Mouse (Mus musculus) stomach, embryonic 16.5 days (tissue): ENCODE data around the gene Nme6. TPM values are rescaled to one million over a fixed set of nuclear protein-coding genes. Genes with fewer than 3 reads are reported as not detected.
A peak's percentile ranks its signal among the peaks of the same experiment; 100 is the strongest.

Experiments
- ATAC-seq: fragments of 200-750 bp; cut with Nextera tagmentation; 2 replicates; pipeline ENCODE4 v1.8.0; 2017; ENCODE audit warnings: moderate number of reproducible peaks, moderate TSS enrichment; ENCODE audit not compliant: insufficient read depth, low FRiP score
- H3K27ac ChIP-seq: fragments of 300-500 bp; sonication (generic); 2 replicates; pipeline ENCODE4 v1.5.1; 2014; ENCODE audit warnings: low read length
- H3K27me3 ChIP-seq: fragments of 300-500 bp; sonication (generic); 2 replicates; pipeline ENCODE4 v1.6.1; 2014; ENCODE audit warnings: low read length, control low read depth, mixed read lengths; ENCODE audit not compliant: control insufficient read depth, insufficient read depth
- H3K36me3 ChIP-seq: fragments of 300-500 bp; sonication (generic); 2 replicates; pipeline ENCODE4 v1.6.1; 2014; ENCODE audit warnings: low read length; ENCODE audit not compliant: control insufficient read depth, insufficient read depth
- H3K4me1 ChIP-seq: fragments of 300-500 bp; sonication (generic); 2 replicates; pipeline ENCODE4 v1.6.1; 2014; ENCODE audit warnings: low read length, control low read depth, mixed read lengths; ENCODE audit not compliant: control insufficient read depth, insufficient read depth
- H3K4me2 ChIP-seq: fragments of 300-500 bp; sonication (generic); 2 replicates; pipeline ENCODE4 v1.6.1; 2014; ENCODE audit warnings: low read depth, low read length, mixed read lengths
- H3K4me3 ChIP-seq: fragments of 300-500 bp; sonication (generic); replicated peaks from 2 replicates; pipeline ENCODE4 v1.5.1; 2014; ENCODE audit warnings: mild to moderate bottlenecking, low read length
- H3K9ac ChIP-seq: fragments of 300-500 bp; sonication (generic); 2 replicates; pipeline ENCODE4 v1.6.1; 2014; ENCODE audit warnings: low read length
- H3K9me3 ChIP-seq: fragments of 300-500 bp; sonication (generic); replicated peaks from 2 replicates; pipeline ENCODE4 v1.6.1; 2016; ENCODE audit warnings: low read length, control low read depth; ENCODE audit not compliant: control insufficient read depth
- WGBS: fragments of 180-500 bp; shearing (Covaris S2); extraction: QIAGEN DNeasy Blood & Tissue Kit; methylation state at CpG from one replicate; pipeline ENCODE4 v1.1.7; 2014; 5-methylcytosine and 5-hydroxymethylcytosine counted together
- polyA plus RNA-seq: library from polyadenylated mRNA; unstranded; fragments of >200 nt; fragmentation: Nextera tagmentation; extraction: Ambion mirVana; gene quantifications from 2 replicates; pipeline ENCODE4 v1.2.1, GENCODE M21; 2015

Nme6 gene
- polyA plus RNA-seq, 1 experiment from 2014 or later: 61.0 TPM

DNA sequence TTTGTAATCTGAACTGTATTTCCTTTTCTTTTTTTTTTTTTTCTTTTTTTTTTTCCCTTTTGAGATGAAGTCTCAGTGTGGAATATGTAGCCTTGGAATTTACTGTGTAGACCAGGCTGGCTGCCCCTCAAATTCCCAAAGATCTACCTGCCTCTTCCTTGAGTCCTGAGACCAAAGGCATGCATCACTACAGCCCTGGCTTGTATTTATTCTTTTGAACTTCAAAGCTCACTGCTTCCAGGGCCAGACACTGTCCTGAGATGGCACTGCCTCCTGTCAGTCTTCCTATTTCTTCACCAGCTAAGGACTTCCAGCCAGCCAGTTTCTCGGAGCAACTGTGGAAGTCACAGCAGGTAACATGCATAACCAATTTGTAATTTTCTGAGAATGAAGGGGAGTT, 20.6 kb upstream of the Nme6 start, which contains the start of gene Spink8:
Gene Spink8, plus strand, starts transcription at position 301 of the 400 bp plus-strand sequence.
- Histone ChIP-seq H3K4me3 (no peak within 1 kb of the TSS), H3K27ac (no peak within 1 kb of the TSS), H3K27me3 (no peaks in the 10 kb centered on the region), H3K4me2 (no peak within 1 kb of the TSS), H3K9me3 (no peaks in the 10 kb centered on the region), H3K9ac (no peak within 1 kb of the TSS), H3K4me1 (no peaks in the 10 kb centered on the region), H3K36me3 (no peaks in the 10 kb centered on the region)
- no peak for ATAC-seq
- WGBS: 64% methylated on average over 1 of the region's 1 CpGs

DNA sequence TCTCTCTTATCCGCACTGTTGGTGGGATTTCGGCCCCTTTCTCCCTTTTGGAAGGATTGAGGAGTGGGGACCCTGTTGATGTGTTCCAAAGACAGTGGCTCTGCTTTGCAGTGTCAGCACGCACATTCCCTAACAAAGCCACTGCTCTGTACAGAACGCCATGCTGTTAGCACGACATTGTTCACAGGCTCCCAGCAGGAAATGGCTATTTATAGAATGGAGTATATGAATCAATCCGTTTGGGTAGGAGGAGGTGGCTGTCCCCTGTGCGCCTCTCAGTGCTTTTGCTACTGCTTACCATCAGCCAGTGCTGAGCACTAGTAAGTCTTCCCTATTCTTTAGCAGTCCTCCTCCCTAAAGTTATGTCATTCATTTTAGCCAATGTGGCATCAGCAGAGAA, 19.1 kb upstream of the Nme6 start:
- no peaks in the 10 kb centered on the region for H3K27me3 ChIP-seq
- H3K4me2 ChIP-seq: no peak overlapping the region
- 47% methylated on average over 7 of the region's 7 CpGs for WGBS
- no peak overlapping the region for H3K4me3 ChIP-seq
- H3K36me3 ChIP-seq: no peaks in the 10 kb centered on the region
- no peak overlapping the region for H3K27ac ChIP-seq
- H3K9ac ChIP-seq: no peak overlapping the region
- H3K4me1 ChIP-seq: no peaks in the 10 kb centered on the region
- no peaks in the 10 kb centered on the region for H3K9me3 ChIP-seq
- no peak for ATAC-seq

DNA sequence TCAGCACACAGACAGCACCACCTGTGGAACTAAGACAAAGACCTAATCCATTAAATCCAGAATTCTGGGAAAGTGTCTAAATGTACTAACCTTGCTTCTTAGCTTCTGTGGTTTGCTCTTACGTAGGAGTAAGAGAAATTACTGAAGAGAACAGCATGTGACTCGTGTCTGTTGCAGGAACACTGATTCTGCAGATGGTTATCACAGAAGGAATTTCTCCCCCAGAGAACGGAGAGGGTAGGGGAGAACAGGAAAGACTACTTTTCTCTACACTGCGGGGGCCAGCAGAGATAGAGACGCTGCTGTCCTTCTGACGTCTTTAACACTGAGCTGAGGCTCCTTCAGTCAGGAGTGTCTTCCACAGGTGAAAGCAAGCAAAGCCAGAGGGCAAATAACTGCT, 16.2 kb upstream of the Nme6 start:
- H3K4me2 ChIP-seq: no peak overlapping the region
- no peaks in the 10 kb centered on the region for H3K36me3 ChIP-seq
- WGBS: 38% methylated on average over 6 of the region's 6 CpGs
- H3K27me3 ChIP-seq: no peaks in the 10 kb centered on the region
- H3K4me1 ChIP-seq: no peaks in the 10 kb centered on the region
- H3K4me3 ChIP-seq: no peak overlapping the region
- H3K27ac ChIP-seq: no peak overlapping the region
- H3K9me3 ChIP-seq: no peaks in the 10 kb centered on the region
- H3K9ac ChIP-seq: no peak overlapping the region
- no peak for ATAC-seq

DNA sequence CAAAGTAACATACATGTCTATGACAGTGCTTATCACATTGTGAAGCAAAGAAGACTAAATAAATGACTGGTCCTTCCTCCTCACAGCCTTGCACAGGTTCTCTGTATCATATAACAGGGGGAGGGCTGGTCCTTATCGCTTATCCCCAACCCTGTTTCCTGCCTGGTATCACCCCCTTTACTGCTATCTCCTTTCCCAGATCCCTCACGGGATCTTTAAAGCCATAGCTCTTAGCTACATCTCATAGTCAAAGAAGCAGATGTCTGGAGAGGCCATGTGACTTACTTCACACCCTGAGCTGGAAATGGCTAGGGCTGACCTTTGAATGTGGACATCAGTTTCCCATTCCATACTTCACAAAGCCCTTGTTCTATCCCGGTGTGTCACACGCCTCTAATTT, 6.8 kb upstream of the Nme6 start:
- no peak for ATAC-seq
- Histone ChIP-seq H3K4me3 (no peak overlapping the region), H3K27me3 (no peaks in the 10 kb centered on the region), H3K9me3 (no peaks in the 10 kb centered on the region), H3K27ac (no peak overlapping the region), H3K36me3 (no peaks in the 10 kb centered on the region), H3K4me2 (no peak overlapping the region), H3K4me1 (no peaks in the 10 kb centered on the region), H3K9ac (no peak overlapping the region)
- WGBS: 67% methylated on average over 4 of the region's 4 CpGs

DNA sequence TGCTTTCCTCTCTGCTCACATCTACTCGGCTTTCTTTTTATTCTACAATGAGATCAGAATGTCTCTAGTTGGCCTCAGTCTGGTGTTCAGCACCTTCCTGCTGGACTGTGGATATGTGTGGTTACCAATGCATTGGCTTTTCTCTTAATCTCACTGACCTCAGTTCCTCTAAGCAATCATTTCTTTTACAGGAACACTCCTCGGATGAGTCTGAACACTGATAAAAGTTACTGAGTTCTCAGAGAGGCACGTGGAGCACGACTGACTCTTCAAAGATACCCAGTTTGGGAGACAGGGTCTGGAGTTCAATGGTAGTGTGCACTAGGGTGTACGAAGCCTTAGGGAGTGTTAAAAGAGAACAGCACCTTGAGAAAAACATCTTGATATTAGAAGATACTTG, 6.4 kb upstream of the Nme6 start:
- Histone ChIP-seq H3K9me3 (no peaks in the 10 kb centered on the region), H3K4me1 (no peaks in the 10 kb centered on the region), H3K27ac (no peak overlapping the region), H3K4me2 (no peak overlapping the region), H3K27me3 (no peaks in the 10 kb centered on the region), H3K4me3 (no peak overlapping the region), H3K9ac (no peak overlapping the region), H3K36me3 (no peaks in the 10 kb centered on the region; the same call in 1 of the 2 replicates)
- ATAC-seq: no peak
- WGBS: 70% methylated on average over 5 of the region's 5 CpGs

DNA sequence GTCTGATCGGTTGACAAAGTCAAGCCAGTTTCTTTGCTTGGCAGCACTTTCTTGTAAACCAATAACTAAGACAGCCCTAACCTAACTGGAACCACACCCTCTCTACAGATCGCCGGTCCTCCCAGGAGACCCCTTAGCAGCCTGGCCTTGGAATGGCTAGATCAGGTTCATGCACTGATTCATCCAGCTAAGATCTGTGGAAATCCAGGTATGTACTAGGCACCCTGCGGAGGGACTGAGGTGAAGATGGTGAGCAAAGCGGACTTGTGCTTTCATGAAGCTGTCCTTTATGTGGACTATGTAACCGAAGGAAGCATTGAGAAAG, 501 bp downstream of the Nme6 start:
- H3K4me3 ChIP-seq: peak overlapping the region; percentile 74
- peak overlapping the region; percentile 83 for H3K9ac ChIP-seq
- peak overlapping the region; percentile 93 for H3K4me2 ChIP-seq
- H3K9me3 ChIP-seq: no peaks in the 10 kb centered on the region
- ATAC-seq: peak; percentile 49
- peak overlapping the region; percentile 77; the same call in 1 of the 2 replicates for H3K27ac ChIP-seq
- no peaks in the 10 kb centered on the region; the same call in 1 of the 2 replicates for H3K36me3 ChIP-seq
- 9% methylated on average over 6 of the region's 6 CpGs for WGBS
- no peaks in the 10 kb centered on the region for H3K27me3 ChIP-seq
- H3K4me1 ChIP-seq: peaks cover 8% of the 10 kb centered on the region; the same call in 1 of the 2 replicates

DNA sequence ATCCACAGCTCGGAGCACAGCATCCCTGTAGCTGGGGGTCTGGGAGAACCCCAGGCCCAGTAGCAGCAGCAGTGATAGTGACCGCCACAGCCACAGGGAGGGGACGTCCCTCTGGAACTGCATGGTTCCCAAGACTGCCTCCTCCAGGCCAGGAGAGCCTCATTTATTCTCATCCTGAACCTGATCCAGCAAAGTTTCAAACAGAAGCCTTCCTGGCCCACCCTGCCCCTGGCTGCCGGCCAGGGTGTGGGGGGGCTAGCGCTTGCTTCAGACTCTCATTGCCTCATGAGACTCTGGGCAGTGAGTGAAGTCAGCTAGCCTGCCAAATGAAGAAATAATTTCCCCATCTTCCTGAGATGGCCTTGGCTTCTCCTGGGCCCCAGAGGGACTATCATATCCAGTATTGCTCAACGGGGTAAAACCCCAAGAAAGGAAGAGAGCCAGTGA, 16.8 kb downstream of the Nme6 start, which contains the start of gene Camp:
Gene Camp, minus strand, starts transcription at position 306 of the 447 bp plus-strand sequence.
- no peaks in the 10 kb centered on the region for H3K36me3 ChIP-seq
- H3K27ac ChIP-seq: no peak within 1 kb of the TSS
- peak within 1 kb of the TSS; percentile 31 for H3K9ac ChIP-seq
- no peak within 1 kb of the TSS for H3K4me3 ChIP-seq
- no peak within 1 kb of the TSS for H3K4me2 ChIP-seq
- ATAC-seq: peak; percentile 21; the same call in 1 of the 2 replicates
- no peaks in the 10 kb centered on the region for H3K9me3 ChIP-seq
- H3K27me3 ChIP-seq: no peaks in the 10 kb centered on the region
- 41% methylated on average over 6 of the region's 6 CpGs for WGBS
- peaks cover 4% of the 10 kb centered on the region; the same call in 1 of the 2 replicates for H3K4me1 ChIP-seq

DNA sequence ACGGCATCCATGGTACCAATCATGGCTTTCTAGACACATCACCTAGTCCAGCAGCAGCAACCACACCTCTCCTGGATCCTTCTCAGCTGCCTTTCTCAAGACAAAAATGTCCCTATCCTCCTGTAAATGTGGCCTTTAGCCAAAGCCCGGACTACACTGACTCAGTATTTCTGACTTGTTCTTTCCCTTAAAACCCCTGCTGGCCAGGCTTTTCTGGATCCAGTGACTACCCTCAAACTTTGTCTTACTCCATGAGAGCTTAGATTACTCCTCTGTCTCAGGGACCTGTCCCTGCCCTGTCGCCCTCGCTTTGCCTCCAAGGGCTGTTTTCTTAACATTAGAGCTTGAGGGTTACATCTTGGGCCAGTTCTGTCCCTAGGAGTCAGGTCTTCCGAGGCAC, 17.6 kb downstream of the Nme6 start:
- H3K4me1 ChIP-seq: peaks cover 4% of the 10 kb centered on the region; the same call in 1 of the 2 replicates
- no peaks in the 10 kb centered on the region for H3K27me3 ChIP-seq
- no peak overlapping the region for H3K4me2 ChIP-seq
- H3K9ac ChIP-seq: no peak overlapping the region
- H3K9me3 ChIP-seq: no peaks in the 10 kb centered on the region
- no peak for ATAC-seq
- H3K4me3 ChIP-seq: no peak overlapping the region
- no peaks in the 10 kb centered on the region for H3K36me3 ChIP-seq
- 85% methylated on average over 5 of the region's 5 CpGs for WGBS
- H3K27ac ChIP-seq: no peak overlapping the region

DNA sequence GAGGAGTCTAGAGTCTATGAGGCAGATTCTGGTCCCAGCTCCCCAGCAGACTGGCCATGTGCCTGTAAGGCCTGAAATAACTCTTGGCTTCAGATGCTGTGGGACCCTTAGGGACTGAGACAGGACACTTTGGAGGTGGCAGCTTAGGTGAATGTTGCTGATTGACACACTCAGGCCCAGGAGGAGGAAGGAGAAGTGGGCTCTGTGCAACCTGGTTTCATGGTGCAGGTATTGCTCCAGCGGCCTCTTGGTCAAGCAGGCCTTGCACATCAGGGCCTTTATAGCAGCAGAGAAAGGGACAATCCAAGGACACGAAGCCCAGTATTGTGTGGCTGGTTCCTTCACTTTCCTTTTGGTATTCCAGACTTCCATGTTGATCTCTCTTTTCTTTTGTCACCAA, 21.8 kb downstream of the Nme6 start:
- no peak for ATAC-seq
- Histone ChIP-seq H3K36me3 (no peaks in the 10 kb centered on the region), H3K4me1 (peaks cover 1% of the 10 kb centered on the region; the same call in 1 of the 2 replicates), H3K27ac (no peak overlapping the region), H3K4me2 (no peak overlapping the region), H3K27me3 (no peaks in the 10 kb centered on the region), H3K4me3 (no peak overlapping the region), H3K9me3 (no peaks in the 10 kb centered on the region), H3K9ac (no peak overlapping the region)
- WGBS: 85% methylated on average over 2 of the region's 2 CpGs

DNA sequence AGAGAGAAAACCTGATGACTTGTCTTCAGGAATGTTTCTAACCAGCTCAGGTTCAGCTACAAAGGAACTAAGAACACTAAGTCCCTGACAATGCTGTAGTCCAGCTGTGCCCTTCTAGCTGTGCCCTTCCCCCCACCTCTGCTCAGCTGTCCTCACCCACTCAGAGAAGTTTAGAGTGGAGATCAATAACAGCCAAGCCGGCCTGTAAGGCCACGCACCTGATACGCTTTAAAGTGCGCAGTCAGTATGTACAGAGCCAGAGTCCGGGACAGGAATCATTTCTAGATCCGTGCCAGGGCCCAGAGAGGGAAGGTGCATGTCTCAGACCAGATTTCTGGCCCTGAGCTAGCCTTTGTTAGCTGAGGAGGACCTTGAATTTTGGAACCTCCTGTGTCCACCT, 23.4 kb downstream of the Nme6 start:
- Histone ChIP-seq H3K4me3 (no peak overlapping the region), H3K4me2 (no peak overlapping the region), H3K36me3 (no peaks in the 10 kb centered on the region), H3K9me3 (no peaks in the 10 kb centered on the region), H3K27ac (no peak overlapping the region), H3K27me3 (no peaks in the 10 kb centered on the region), H3K4me1 (no peaks in the 10 kb centered on the region), H3K9ac (no peak overlapping the region)
- 63% methylated on average over 6 of the region's 6 CpGs for WGBS
- no peak for ATAC-seq
